Mouse (Mus musculus): ENCODE data around the gene Zhx3.
A peak's percentile ranks its signal among the peaks of the same experiment; 100 is the strongest.

The Zhx3 gene

DNA sequence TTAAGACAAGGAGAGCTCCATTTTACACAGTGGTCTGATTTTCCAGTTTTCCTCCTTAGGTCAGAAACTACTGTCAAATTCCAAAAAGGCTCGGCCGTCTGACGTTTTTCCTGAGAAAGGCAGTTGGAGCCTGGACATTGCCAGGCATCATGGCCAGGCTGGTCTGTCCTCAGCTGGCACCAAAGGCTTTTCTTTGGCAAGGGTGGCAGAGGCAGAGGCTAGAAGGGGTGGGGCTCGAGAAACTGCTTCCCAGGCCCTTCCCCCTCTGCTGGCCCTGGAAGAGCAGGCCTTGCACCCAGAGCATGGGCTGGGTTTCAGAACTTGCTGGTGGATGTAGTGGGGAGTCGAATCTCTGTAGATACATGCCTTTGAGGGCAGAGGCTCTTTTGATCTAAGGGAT, 9.6 kb upstream of the Zhx3 start:
- DNase-seq (ENCODE audit: low read depth, low spot score), result peak; percentile 53

DNA sequence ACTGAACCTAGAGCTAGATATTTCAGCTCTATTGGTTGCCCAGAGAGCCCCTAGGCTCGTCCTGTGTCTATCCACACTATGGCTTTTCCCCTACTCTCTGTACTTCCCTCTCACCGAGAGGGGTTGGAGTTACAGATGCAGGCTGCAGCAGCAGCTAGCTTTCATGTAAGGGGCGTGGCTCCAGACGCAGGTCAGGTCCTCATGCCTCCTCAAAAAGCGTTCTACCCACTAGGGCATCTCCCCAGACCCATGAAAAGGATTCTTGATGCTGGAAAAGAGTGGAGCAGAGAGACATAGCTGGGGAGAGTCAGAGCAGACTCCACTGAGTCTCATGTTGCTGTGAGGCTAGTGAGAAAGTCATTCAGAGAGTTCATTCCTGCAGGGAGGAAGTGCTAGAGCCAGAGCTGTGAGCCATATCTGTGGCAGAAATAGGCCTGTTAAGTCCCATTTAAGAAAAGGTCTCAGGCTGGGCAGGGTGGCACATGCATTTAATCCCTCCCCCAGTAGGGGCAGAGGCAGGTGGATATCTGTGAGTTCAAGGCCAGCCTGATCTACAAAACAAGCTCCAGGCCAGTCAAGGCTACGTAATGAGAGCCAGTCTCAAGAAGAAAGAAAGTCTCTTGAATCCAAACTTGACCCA, 8.8 kb upstream of the Zhx3 start:
- DNase-seq (ENCODE audit: low read depth, low spot score), result no peak

DNA sequence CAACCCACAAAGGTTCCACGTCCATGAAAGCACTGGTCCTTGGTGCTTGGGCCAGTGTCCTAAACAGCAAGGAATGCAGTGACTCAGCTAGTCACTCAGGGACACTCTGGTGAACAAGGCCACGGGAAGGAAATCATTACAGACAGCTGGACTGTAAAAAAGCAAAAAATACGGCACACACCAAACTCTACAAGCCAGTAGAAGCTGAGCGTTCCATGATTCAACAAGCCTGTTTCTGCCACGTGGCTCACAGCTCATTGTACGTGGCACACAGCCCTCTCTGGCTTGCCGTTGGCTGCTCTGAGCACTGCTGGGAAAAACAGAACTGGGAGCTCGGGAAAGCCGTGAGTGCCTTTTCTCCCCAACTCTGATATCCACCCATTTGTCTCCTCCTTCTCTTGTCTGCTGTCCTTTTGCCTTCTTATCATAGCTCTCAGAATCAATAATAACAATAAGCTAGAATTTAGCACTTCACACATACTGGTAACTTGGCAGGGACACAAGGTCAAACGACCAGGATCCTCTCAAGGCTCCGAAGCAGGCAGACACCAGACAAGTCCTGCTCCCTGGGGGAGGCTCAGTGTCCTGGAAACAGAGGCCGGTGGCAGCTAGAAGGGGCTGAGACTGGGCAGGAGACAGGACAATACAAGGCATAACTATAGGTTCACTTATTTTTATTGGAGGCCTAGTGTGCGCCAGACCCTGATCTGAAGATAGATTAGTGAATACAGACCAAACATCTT, 7.8 kb upstream of the Zhx3 start, which contains the start of gene Lpin3:
Gene Lpin3 (plus strand): TSS at position 218 of the 743 bp plus-strand sequence.
- DNase-seq (ENCODE audit: low read depth, low spot score), result peak; percentile 52

DNA sequence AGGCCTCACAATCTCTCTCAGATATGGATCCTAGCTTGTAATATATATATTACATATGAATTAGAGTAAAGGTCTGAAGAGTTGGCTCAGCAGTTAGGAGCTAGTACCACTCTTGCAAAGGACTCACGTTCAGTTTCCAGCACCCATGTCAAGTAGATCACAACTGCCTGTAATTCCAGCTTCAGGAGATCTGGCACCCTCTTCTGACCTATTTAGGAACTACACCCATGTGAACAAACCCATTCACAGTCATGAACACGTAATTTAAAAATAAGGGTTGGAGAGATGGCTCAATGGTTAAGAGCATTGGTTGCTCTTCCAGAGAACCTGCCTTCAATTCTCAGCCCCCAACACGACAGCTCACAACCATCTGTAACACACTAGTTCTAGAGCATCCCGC, 3.3 kb upstream of the Zhx3 start:
- no peak for DNase-seq (ENCODE audit: low read depth, low spot score)

DNA sequence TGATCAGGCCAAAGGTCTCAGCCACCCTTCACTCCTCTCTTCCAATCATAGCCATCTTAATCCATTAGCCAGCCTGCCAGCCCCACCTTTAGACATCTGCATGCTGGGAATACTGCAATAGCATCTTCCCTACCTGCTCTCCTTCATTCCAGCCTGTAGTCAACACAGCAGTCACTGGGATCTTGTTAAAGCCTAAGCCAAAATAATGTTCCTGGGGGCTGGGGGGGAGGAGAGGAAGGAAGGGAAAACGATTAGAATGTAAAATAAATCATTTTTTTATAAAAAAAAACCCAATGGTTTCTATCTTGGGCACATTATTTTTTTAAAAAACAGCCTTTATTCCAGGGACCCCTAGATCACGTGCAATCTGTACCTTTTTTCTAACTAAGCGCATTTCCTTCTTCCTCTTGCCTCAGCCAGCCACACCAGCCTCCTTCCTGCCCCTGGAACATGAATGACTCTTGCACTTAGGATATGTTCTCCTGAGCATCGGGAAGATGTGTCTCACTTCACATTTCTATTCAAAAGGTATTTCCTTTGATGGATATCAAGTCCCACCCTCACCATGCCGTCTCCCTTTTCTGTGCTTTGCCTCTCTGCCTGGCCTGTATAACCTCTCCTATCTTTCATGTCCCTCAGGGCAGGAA, 1.6 kb upstream of the Zhx3 start:
- no peak for DNase-seq (ENCODE audit: low read depth, low spot score)

DNA sequence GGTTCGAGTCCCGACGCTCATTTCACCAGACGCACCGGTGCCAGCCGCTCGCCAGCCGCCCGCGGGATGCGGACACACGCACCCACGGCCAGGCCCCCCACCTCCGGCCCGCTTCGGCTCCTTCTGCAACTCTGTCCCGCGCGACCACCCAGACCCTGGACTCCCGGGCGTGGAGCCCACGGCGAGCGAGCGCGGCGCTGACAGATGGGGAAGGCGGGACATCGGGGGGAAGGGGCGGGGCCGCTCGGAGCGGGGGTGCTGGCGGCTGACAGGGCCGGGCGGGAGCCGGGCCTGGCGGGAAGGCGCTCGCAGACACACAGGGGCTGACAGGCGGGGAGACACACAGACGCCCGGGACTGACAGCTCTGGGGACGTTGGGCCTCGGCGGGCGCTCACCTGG, 403 bp downstream of the Zhx3 start:
- DNase-seq (ENCODE audit: low read depth, low spot score), result peak; percentile 83

DNA sequence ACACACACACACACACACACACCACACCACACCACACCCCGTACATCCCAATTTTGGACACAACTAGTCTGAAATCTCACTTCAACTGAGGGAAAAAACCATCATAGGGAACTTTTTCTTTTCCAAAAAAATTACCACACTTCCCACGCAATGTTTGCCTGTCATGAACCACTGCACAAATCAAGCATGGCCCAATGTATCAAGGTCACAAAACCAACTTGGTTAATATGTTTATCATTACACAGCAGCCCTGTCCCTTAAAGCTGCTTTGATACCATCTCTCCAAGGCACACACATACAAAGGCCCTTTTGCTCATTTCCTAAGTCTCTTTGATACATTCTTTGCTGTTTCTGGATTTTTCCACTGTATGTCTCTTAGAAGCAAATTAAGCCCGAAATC, 1.5 kb downstream of the Zhx3 start:
- peak; percentile 23 for DNase-seq (ENCODE audit: low read depth, low spot score)

DNA sequence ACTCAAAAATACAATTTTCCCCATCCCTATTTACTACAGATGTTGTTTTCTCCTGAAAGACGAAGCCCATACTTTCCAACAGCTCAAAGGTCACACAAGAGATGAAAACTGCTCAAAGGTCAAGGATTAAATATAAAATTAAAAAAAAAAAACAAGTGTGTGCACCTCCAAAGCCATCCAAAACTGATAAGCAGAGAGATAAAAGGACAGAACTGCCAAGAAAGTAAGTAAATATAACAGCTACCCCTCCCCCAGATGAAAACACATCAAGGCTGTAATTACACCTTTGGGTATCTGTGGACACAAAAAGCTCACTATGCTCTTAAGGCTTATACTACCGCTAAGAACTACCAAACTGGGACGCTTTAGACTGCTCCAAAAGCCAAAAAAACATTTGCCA, 3.4 kb downstream of the Zhx3 start:
- DNase-seq (ENCODE audit: low read depth, low spot score), result no peak

DNA sequence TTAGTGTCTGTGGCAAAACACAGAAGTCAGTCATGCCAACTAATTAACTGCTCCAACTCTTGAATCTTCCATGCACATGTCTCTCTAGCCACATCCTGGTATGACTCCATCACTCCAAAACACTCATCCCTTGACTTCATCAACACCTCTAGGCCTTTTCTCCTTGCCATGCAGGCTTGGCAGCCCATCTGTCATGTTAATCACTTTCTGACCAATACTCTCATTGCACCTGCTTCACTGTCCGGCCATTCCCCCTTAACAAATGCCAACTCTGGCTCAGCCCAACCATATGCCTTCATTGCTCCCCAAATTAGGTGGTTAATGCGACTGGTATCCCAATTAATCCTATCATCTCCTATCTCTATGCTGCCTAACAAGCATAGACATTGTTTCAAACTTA, 7.5 kb downstream of the Zhx3 start:
- DNase-seq (ENCODE audit: low read depth, low spot score), result peak; percentile 84

DNA sequence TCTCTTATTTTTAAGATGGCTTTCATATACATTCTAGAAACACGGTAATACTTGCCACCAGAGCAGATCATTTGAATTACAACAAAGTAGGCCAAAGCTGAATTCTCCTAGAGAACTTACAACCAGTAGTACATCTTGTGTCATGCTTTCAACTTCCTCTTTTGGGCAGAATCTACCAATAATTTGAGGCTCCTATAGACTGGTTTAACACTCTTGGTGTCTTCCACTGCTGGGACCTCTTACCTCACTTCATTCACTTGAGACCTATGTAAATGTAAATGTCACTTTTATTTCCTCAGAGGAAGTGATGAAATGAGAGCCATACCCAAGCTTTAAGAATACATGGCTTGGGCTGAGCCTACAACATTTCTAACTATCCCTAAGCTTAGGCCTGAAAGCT, 8.7 kb downstream of the Zhx3 start:
- DNase-seq (ENCODE audit: low read depth, low spot score), result no peak

DNA sequence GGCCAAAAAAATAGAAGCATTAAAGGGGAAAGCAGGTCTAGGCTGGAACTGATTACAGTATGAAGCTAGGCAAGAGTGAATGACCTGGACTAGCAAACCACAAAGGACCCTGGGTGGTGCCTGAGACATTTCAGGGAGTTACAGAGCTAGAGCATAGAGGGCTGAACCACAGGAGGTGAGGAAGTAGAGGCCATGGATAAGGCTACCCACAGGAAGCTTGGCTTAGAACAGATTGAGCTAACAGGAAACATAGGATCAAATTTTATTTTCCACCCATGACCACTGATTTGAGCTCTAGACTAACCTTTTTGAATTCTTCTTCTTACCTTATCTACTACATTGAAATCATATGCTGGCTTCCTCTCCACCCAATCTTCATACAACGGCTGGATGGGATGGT, 12.4 kb downstream of the Zhx3 start:
- DNase-seq (ENCODE audit: low read depth, low spot score), result no peak

DNA sequence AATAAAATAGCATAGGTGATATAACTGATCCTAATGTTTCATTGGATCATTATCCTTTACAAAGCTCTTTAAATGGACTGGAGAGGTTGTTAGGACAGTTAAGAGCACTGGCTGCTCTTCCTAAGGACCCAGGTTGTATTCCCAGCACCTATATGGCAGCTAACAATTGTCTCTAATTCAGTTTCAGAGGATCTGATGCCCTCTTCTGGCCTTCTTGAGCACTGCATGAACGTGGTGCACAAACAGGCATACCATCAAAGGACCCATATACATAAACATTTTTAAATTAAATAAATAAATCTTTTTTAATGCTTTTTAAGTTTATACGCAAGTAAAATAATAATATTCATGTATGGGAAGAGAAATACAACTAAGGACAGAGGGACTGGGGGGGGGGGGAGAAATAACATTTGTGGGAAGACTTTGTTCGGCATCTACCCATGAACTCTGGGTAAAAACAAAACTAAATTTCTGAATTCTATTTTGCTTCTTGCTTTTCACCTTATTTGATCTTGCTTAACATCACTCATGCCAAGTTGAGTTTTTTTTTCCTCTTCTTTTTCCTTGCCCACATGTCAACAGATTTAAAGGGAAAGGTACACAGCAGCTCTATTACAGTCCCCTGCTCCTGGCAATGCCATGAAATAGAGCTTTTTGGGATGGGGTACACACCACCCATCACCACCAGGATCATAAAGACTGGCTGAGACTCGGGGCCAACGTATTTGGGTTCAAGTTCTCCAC, 16.3 kb downstream of the Zhx3 start:
- DNase-seq (ENCODE audit: low read depth, low spot score), result no peak

DNA sequence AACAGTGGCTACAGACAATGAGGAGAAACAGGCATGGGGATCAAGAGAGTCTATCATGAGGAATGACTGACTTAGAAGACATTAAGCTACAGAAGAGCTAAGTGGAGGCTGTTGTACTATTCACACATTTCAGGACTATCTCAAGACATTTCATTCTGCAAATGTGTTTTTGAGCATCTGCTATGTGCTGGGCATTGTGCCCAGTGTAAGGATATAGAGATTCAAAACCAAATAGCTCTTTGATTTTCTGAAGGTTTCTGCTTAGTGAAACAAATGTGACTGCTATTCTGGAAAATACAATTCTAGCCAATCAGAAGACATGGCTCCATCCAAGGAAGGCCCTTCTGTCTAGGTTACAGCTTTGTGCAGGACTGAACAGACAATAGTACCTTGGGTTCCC, 18.1 kb downstream of the Zhx3 start:
- DNase-seq (ENCODE audit: low read depth, low spot score), result peak; percentile 91

DNA sequence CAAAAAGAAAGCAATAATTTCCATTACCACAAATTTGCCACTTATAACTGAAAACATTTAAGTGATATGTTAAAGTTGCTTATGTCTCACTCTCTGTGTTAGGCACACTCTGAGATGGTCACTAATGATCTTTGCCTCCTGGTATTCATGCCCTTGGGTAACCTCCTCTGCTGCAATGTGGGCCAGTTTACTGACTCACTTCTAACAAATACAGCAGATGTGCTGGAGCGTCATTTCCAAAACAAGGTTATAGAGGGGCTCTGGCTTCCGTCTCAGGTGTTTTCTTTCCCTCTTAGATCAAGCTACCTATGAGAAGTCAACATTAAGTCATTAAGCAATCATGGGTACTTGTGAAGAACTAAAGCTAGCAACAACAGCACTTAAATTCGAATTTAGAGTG, 22.4 kb downstream of the Zhx3 start:
- no peak for DNase-seq (ENCODE audit: low read depth, low spot score)

DNA sequence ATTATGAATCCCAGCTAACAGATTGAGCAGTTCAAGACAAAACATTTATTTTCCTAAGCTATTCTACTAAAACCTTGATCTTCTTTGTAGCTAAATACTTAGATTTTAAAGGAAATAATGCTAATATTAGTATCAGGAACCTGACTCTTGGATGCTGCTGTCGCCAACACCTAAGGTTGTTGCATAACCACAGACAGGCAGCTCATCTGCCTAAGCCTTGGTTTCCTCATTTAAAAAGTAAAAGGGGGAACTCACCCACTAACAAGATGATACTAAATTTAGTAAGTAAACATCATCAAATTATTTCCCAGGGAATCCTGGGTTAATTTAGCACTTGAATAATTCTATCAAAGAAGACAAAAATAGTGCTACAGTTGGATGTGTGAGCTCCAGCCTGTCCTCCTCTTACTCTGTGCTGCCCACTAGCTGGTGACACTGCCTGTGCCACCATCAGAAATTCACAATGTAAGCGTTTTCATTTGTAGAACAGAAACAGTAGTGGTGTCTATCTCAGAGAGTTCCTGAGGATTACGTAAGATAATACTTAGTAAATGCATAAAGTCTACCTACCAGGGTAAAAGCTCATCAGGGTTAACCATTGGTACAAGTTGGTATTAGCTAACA, 23.1 kb downstream of the Zhx3 start:
- DNase-seq (ENCODE audit: low read depth, low spot score), result peak; percentile 47

DNA sequence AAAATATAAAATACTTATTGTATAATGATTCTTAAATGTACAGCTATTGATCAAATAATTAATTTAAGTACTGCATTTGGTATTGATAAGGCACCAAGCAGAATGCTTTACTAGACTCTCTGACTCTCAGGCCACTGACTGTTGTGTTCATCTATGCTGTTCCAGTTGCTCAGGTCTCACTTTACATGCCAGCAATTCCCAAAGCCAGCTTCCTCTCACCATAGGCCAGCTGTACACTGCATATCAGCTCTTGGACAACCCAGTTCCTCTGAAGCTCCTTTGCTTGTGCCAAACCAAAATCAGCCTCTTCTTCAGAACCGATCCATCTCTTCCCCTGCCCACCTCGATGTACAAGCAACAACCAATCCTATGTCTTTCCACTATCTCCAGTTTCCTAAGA, 24.6 kb downstream of the Zhx3 start:
- no peak for DNase-seq (ENCODE audit: low read depth, low spot score)

DNA sequence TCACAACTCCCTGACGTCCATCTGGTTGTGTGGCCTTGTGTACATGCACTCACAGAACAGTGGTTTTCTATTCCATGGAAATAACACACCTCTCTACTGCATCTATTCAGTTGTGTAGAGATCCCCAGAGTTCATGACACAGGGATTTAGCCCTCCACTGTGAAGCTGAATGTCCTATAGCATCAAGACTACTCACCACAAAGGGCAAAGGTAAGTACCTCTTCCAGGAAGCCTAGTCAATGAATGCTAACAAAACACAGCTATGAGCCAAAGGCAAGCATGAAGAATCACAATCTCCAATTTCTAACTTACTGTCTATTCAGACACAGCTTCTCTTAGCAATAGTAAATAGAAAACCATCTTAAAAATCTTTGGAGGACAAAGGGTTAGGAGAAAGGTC, 25.1 kb downstream of the Zhx3 start:
- DNase-seq (ENCODE audit: low read depth, low spot score), result no peak

DNA sequence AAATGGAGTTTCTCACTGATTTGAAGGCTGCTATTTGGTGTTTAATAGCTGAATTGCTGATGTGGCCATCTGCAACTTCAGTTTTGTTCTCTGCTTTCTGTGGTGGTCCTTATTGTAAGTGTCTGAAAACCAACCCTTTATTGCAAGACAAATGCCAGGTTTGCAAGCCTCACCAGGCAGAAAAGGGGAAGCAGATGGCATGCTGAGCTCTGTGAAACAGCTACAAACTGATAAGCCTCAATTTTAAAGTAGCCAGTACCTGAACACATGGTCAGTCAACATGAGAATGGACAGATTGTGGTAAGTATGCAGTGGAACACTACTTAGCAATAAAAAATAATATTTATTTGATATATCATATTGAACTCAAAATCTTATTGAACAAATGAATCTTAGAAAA, 32.0 kb downstream of the Zhx3 start:
- peak; percentile 34 for DNase-seq (ENCODE audit: low read depth, low spot score)

DNA sequence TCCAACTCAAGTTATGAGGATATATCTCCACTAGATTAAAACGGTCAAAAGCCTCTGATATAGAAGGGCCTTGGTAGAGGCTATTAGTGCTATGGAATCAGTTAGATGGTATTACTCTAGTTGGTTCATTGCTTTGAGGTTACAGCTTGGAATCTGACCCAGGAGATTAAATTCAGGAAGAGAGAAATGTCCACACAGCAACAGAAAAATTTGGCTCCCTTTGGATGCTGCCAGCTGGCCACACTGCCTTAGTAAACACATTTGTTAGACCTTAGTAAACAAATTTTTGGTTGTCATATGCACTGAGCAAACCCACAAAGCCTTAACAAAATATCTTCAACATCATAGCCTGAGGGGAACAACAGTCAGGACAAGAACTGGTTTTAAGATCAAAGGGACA, 62.0 kb downstream of the Zhx3 start:
- DNase-seq (ENCODE audit: low read depth, low spot score), result peak; percentile 43

DNA sequence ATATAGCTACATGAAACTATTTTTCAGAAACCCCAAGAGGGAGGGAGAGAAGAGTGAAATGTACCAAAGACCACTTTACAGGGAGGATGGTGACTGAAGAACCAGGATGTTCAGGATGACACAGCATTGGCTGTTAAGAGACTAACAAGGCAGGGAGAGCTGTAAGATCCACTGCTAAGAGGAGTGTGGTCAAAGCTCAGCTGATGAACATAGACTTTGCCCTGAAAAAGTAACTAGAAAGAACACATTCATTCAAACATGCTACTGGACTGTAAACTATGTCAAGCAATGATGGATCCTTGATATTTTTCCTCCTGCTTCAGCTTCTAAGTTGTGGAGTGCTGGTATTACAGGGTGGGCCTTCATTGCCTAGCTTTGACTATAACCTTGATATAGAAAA, 62.4 kb downstream of the Zhx3 start:
- no peak for DNase-seq (ENCODE audit: low read depth, low spot score)

DNA sequence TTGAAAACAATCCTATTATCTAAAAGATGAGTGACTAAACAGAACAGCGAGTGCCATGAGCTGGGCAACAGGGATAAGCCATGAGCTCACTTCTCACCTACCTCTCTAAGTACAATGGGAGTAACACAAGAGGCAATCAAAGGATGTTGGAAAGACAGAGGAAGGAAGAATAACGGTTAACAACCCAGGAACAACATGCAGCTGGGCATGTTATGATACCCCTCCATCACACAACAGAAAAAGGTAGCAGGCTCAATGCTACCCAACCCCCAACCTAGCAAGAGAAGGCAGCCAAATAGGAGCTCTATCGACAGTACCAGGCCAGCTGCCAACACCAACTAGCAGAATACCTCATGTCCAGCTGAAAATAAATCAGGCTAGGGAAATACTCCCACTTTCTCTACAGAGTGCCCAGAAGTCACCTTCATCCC, 66.7 kb downstream of the Zhx3 start:
- peak; percentile 65 for DNase-seq (ENCODE audit: low read depth, low spot score)

Measured in brain, adult 2 months (tissue).